ENCODE assay signal across 21 mouse cellular contexts in the genomic region with DNA sequence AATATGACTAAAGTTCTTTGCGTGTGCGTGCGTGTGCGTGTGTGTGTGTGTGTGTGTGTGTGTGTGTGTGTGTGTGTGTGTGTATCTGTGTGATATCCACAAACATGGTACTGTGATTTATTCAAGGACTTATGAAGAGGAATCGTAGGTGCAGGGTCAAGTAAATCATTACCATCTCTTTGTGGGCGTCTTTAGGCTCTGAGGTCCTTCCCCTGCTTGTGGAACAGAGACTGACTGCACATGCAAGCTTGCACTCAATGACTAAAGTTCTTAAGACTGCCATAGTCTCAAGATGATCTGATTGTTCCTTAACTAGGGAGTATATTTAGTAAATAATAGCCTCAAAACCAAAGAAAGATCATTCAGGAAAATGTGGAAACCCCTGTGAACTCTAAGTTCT.
DNase-seq lines count a peak whose midpoint lies in the region; ATAC-seq lines count a peak whose summit lies in the region.
"Had no signal": no experiment of that assay in that cellular context is flagged by ENCODE, and none has a peak within 500 bp of the region (broad histone marks: within the 10 kb centered on the region; RNA-seq: fewer than 3 reads in every experiment).

No protein-coding gene starts in this region.

- H3K4me2 ChIP-seq in kidney, embryonic 15.5 days, result no peak overlapping the region
- H3K4me2 ChIP-seq in liver, embryonic 16.5 days (ENCODE audit: low read depth, low read length), result no peak overlapping the region
- no peak overlapping the region for H3K4me2 ChIP-seq in liver, embryonic 12.5 days
- H3K4me2 ChIP-seq: heart, embryonic 15.5 days; hindbrain, embryonic 13.5 days had no signal

- H3K4me3 ChIP-seq in kidney, embryonic 15.5 days (replicated peaks), result no peak overlapping the region
- H3K4me3 ChIP-seq in liver, embryonic 16.5 days (ENCODE audit: low read depth, low read length), result no peak overlapping the region
- H3K4me3 ChIP-seq in liver, embryonic 12.5 days, result no peak overlapping the region
- H3K4me3 ChIP-seq: embryonic facial prominence, embryonic 10.5 days; forebrain, embryonic 10.5 days; heart, embryonic 10.5 days; heart, embryonic 15.5 days; hindbrain, embryonic 13.5 days had no signal

- peak; percentile 45 for DNase-seq in kidney, adult 11 months
- DNase-seq in kidney, postnatal 4 days, result no peak
- DNase-seq in kidney, postnatal 14 days, result peak; percentile 38
- DNase-seq in adrenal gland, postnatal 36 days, result no peak
- DNase-seq: adrenal gland, postnatal 10 days; cerebellum, adult 18-20 months; cerebellum, adult 9-11 months; cerebellum, postnatal 36 days; gastrocnemius, postnatal 36 days; heart, adult 18-20 months; heart, postnatal 14 days had no signal

- no peaks in the 10 kb centered on the region for H3K27me3 ChIP-seq in kidney, embryonic 15.5 days
- H3K27me3 ChIP-seq in liver, embryonic 16.5 days (ENCODE audit: control insufficient read depth, insufficient read depth, low read depth, low read length), result no peaks in the 10 kb centered on the region
- H3K27me3 ChIP-seq in liver, embryonic 12.5 days (replicated peaks), result no peaks in the 10 kb centered on the region
- H3K27me3 ChIP-seq: heart, embryonic 15.5 days; hindbrain, embryonic 13.5 days had no signal

- H3K4me1 ChIP-seq in kidney, embryonic 15.5 days, result no peaks in the 10 kb centered on the region
- H3K4me1 ChIP-seq in liver, embryonic 16.5 days (ENCODE audit: control insufficient read depth, low read depth, low read length), result no peaks in the 10 kb centered on the region; the same call in 1 of the 2 replicates
- H3K4me1 ChIP-seq in liver, embryonic 12.5 days, result no peaks in the 10 kb centered on the region
- H3K4me1 ChIP-seq: embryonic facial prominence, embryonic 10.5 days; heart, embryonic 15.5 days had no signal

- no peaks in the 10 kb centered on the region for H3K36me3 ChIP-seq in kidney, embryonic 15.5 days
- no peaks in the 10 kb centered on the region for H3K36me3 ChIP-seq in liver, embryonic 16.5 days (ENCODE audit: control insufficient read depth, insufficient read depth)
- H3K36me3 ChIP-seq in liver, embryonic 12.5 days, result no peaks in the 10 kb centered on the region
- H3K36me3 ChIP-seq: embryonic facial prominence, embryonic 10.5 days; forebrain, embryonic 10.5 days; heart, embryonic 10.5 days; heart, embryonic 15.5 days; hindbrain, embryonic 13.5 days had no signal

- 87% methylated on average over 6 of the region's 6 CpGs for WGBS in kidney, embryonic 15.5 days
- 72% methylated on average over 6 of the region's 6 CpGs for WGBS in liver, embryonic 16.5 days (ENCODE audit: insufficient replicate concordance)
- 70% methylated on average over 6 of the region's 6 CpGs for WGBS in liver, embryonic 12.5 days (ENCODE audit: insufficient replicate concordance)

- H3K27ac ChIP-seq in kidney, embryonic 15.5 days, result no peak overlapping the region
- 0 out of 2 replicates have a peak overlapping the region, but pooled peaks have one; percentile 14 for H3K27ac ChIP-seq in liver, embryonic 16.5 days (ENCODE audit: low read length)
- no peak overlapping the region for H3K27ac ChIP-seq in liver, embryonic 12.5 days
- H3K27ac ChIP-seq: embryonic facial prominence, embryonic 10.5 days; forebrain, embryonic 10.5 days; heart, embryonic 10.5 days; heart, embryonic 15.5 days; hindbrain, embryonic 13.5 days had no signal

- H3K9ac ChIP-seq in kidney, embryonic 15.5 days, result no peak overlapping the region
- no peak overlapping the region for H3K9ac ChIP-seq in liver, embryonic 16.5 days (ENCODE audit: low read depth, low read length)
- H3K9ac ChIP-seq in liver, embryonic 12.5 days, result no peak overlapping the region
- H3K9ac ChIP-seq: heart, embryonic 15.5 days; hindbrain, embryonic 13.5 days had no signal

- H3K9me3 ChIP-seq in kidney, embryonic 15.5 days (replicated peaks), result no peaks in the 10 kb centered on the region
- H3K9me3 ChIP-seq in liver, embryonic 16.5 days (replicated peaks; ENCODE audit: control insufficient read depth, low read length), result no peaks in the 10 kb centered on the region
- H3K9me3 ChIP-seq in liver, embryonic 12.5 days (replicated peaks), result no peaks in the 10 kb centered on the region
- H3K9me3 ChIP-seq: embryonic facial prominence, embryonic 10.5 days; forebrain, embryonic 10.5 days; heart, embryonic 10.5 days; heart, embryonic 15.5 days; hindbrain, embryonic 13.5 days had no signal

- ATAC-seq in kidney, embryonic 15.5 days (replicated peaks; ENCODE audit: low FRiP score), result no peak
- no peak for ATAC-seq in liver, embryonic 16.5 days (ENCODE audit: low read depth)
- no peak for ATAC-seq in liver, embryonic 12.5 days
- no peak for ATAC-seq in erythroid progenitor cell, adult 5-6 weeks (replicated peaks; ENCODE audit: low FRiP score, poor library complexity, severe bottlenecking)
- ATAC-seq: forebrain, embryonic 14.5 days had no signal

Comparison
In these comparisons a context has a peak if more than half of its experiments do, and no peak if none do; other contexts are left out.
1. DNase-seq: peak in kidney, adult 11 months (single experiment) and kidney, postnatal 14 days (single experiment); none in kidney, postnatal 4 days (0 of 2) and adrenal gland, postnatal 36 days (0 of 2).